Mouse (Mus musculus) limb, embryonic 15.5 days (tissue): Measurements from ENCODE around the gene Cfap157. TPM values are rescaled to one million over a fixed set of nuclear protein-coding genes. Genes with fewer than 3 reads are reported as not detected.

ENCODE experiments used
- ATAC-seq: fragments of 200-750 bp; cut with Nextera tagmentation; 2 replicates; pipeline ENCODE4 v1.8.0; 2017; ENCODE audit warnings: low read depth, moderate TSS enrichment; ENCODE audit not compliant: insufficient number of reproducible peaks, low FRiP score, low TSS enrichment
- H3K27ac ChIP-seq: fragments of 300-500 bp; sonication (generic); 2 replicates; pipeline ENCODE4 v1.5.1; 2015; ENCODE audit warnings: moderate library complexity, mild to moderate bottlenecking, inconsistent platforms
- H3K27me3 ChIP-seq: fragments of 300-500 bp; sonication (generic); 2 replicates; pipeline ENCODE4 v1.6.1; 2015; ENCODE audit warnings: inconsistent platforms
- H3K36me3 ChIP-seq: fragments of 300-500 bp; sonication (generic); 2 replicates; pipeline ENCODE4 v1.6.1; 2015; ENCODE audit warnings: inconsistent platforms
- H3K4me1 ChIP-seq: fragments of 300-500 bp; sonication (generic); 2 replicates; pipeline ENCODE4 v1.6.1; 2015; ENCODE audit warnings: inconsistent platforms
- H3K4me2 ChIP-seq: fragments of 300-500 bp; sonication (generic); 2 replicates; pipeline ENCODE4 v1.6.1; 2015; ENCODE audit warnings: mild to moderate bottlenecking, inconsistent platforms
- H3K4me3 ChIP-seq: fragments of 300-500 bp; sonication (generic); 2 replicates; pipeline ENCODE4 v1.5.1; 2015; ENCODE audit warnings: mild to moderate bottlenecking, inconsistent platforms
- H3K9ac ChIP-seq: fragments of 300-500 bp; sonication (generic); 2 replicates; pipeline ENCODE4 v1.6.1; 2015; ENCODE audit warnings: inconsistent platforms
- H3K9me3 ChIP-seq: fragments of 300-500 bp; sonication (generic); 2 replicates; pipeline ENCODE4 v1.6.1; 2016; ENCODE audit warnings: inconsistent platforms
- WGBS: fragments of 180-500 bp; shearing (Covaris S2); methylation state at CpG from one replicate; pipeline ENCODE4 v1.1.7; 2015; 5-methylcytosine and 5-hydroxymethylcytosine counted together
- polyA plus RNA-seq: library from polyadenylated mRNA; unstranded; fragments of >200 nt; fragmentation: Nextera tagmentation; extraction: Ambion mirVana; gene quantifications from 2 replicates; pipeline ENCODE4 v1.2.1, GENCODE M21; 2015

The Cfap157 gene
- polyA plus RNA-seq, 1 experiment from 2014 or later = 1.0 TPM

- Histone ChIP-seq H3K27ac (no peak overlapping the region), H3K4me2 (no peak overlapping the region), H3K9me3 (no peaks in the 10 kb centered on the region), H3K36me3 (no peaks in the 10 kb centered on the region), H3K9ac (no peak overlapping the region), H3K4me3 (no peak overlapping the region), H3K27me3 (no peaks in the 10 kb centered on the region), H3K4me1 (peaks cover 22% of the 10 kb centered on the region)
- no peak for ATAC-seq
- WGBS = 17% methylated on average over 8 of the region's 8 CpGs
Measured at GRCm38 (mm10) chr2:32779131-32779530, 5.1 kb downstream of the Cfap157 start.

GRCm38 (mm10) chr2:32778081-32778480 lies 6.1 kb downstream of the Cfap157 start:
- Histone ChIP-seq H3K27me3 (no peaks in the 10 kb centered on the region), H3K4me1 (peaks cover 20% of the 10 kb centered on the region), H3K9ac (no peak overlapping the region), H3K27ac (no peak overlapping the region), H3K4me3 (no peak overlapping the region), H3K9me3 (no peaks in the 10 kb centered on the region), H3K36me3 (no peaks in the 10 kb centered on the region), H3K4me2 (no peak overlapping the region)
- 79% methylated on average over 6 of the region's 6 CpGs for WGBS
- ATAC-seq = no peak

DNA sequence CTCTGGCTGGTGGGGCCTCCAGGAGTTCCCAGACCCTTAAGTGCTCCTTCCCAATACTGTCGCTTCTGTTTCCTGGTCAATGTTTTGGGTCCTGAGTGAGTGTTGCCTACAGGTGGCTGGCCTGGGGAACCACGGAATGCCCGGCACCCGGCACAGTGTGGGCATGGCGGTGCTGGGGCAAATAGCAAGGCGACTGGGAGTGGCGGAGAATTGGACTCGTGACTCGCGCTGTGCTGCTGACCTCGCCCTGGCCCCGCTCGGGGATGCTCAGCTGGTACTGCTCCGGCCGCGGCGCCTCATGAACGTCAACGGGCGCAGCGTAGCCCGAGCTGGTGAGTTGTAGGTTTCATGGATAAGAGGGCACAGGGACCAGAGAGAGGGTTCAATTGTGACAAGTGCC lies 8.0 kb downstream of the Cfap157 start:
- Histone ChIP-seq H3K36me3 (no peaks in the 10 kb centered on the region), H3K9me3 (no peaks in the 10 kb centered on the region), H3K4me1 (peaks cover 20% of the 10 kb centered on the region), H3K27ac (no peak overlapping the region), H3K27me3 (no peaks in the 10 kb centered on the region), H3K9ac (peak overlapping the region; percentile 48; the same call in 1 of the 2 replicates), H3K4me2 (peak overlapping the region; percentile 90), H3K4me3 (peak overlapping the region; percentile 72)
- WGBS = 25% methylated on average over 22 of the region's 22 CpGs
- ATAC-seq = no peak

DNA sequence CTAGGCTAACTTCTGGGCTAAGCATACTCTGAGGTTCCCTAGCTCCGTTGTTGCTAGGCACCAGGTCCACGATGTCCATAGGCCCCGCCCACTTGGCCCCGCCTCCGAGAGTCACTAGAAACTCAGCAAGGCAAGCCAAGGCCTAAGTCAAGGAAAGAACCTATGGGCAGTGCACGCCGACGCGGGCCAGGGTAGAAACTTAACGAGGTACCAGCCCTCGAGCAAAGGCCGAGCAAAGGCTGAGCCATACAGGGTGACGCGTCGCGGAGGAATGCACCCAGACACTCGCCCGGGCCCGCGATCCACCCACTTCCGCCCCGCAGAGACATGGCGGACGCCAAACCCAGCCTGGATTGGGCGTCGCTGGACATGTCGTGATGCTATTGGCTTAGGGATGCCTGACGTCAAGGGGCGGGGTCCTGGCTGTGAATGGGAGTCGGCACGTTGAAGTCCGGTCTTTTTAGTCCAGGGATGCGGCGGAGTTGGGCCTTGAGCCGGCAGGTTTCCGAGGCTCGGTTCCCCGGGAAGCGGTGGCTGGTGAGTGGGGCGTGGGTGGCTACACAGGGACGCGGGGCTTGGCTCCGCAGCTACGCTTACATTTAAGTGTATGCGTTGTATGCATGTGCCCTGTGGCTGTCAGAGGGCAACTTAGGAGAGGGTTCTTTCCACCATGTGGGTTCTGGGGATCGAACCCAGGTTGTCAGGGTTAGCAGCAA lies 8.7 kb downstream of the Cfap157 start, which contains the start of the genes Ttc16 and Ptrh1:
Gene Ttc16, minus strand, starts transcription at position 275 of the 716 bp plus-strand sequence.
Gene Ptrh1, plus strand, starts transcription at position 428 of the 716 bp plus-strand sequence.
- ATAC-seq = peak; percentile 95
- H3K9ac ChIP-seq = peak within 1 kb of the TSS; percentile 48
- peak within 1 kb of the TSS; percentile 72 for H3K4me3 ChIP-seq
- no peaks in the 10 kb centered on the region for H3K36me3 ChIP-seq
- peak within 1 kb of the TSS; percentile 90 for H3K4me2 ChIP-seq
- WGBS = under 1% methylated on average over 46 of the region's 46 CpGs
- peak within 1 kb of the TSS; percentile 85 for H3K27ac ChIP-seq
- H3K9me3 ChIP-seq = no peaks in the 10 kb centered on the region
- H3K4me1 ChIP-seq = peaks cover 20% of the 10 kb centered on the region
- H3K27me3 ChIP-seq = no peaks in the 10 kb centered on the region

DNA sequence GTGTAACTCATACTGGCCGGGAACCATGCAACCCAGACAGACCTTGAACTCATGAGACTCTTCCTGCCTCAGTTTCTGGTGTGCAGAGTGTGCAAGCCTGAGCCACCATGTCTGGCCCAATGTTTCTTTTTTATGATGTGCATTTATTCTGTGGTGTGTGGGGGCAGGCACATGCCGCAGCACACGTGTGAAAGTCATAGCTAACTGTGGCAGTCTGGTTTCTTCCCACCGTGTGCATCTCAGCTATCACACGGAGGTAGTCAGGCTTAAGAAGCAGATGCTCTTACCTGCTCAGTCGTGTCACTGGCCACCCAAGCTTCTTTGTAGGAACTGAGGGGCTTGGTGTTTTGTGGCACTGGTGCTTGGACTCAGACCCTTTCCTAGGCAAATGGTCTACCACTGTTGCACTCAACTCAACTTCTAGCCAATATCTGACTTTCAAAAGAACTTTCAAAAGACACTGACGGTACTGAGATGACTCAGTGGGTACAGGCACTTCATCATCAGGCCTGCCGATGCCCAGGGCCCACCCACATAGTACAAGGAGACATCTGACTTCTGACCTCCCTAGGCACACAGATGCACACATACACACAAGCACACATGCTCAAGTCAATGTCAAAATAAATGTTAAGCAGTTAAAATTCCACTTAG lies 11.5 kb downstream of the Cfap157 start:
- Histone ChIP-seq H3K4me2 (no peak overlapping the region), H3K27ac (no peak overlapping the region), H3K9ac (no peak overlapping the region), H3K4me1 (peaks cover 19% of the 10 kb centered on the region), H3K36me3 (no peaks in the 10 kb centered on the region), H3K4me3 (no peak overlapping the region), H3K9me3 (no peaks in the 10 kb centered on the region), H3K27me3 (no peaks in the 10 kb centered on the region)
- 74% methylated on average over 8 of the region's 8 CpGs for WGBS
- no peak for ATAC-seq

DNA sequence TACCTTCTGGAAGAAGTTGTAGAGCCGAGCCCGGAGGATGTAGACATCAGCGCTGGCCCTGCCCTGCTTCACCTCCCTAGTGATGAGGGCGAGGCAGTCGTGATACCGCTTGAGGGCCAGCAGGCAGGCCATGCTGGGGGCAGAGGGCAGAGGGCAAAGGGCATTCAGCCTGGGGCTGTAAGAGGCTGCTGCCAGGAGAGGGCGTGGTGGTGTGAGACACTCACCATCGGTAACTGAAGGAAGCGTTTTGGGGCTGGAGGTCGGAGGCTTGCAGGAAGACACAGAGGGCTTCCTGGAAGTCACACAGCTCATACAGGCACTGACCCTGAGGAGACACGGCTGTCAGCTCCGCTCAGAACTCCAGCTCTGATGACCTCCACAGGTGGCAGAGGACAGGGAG lies 12.3 kb downstream of the Cfap157 start:
- ATAC-seq = no peak
- Histone ChIP-seq H3K9me3 (no peaks in the 10 kb centered on the region), H3K9ac (no peak overlapping the region), H3K4me2 (no peak overlapping the region), H3K4me3 (no peak overlapping the region), H3K27ac (no peak overlapping the region), H3K36me3 (no peaks in the 10 kb centered on the region), H3K27me3 (no peaks in the 10 kb centered on the region), H3K4me1 (peaks cover 21% of the 10 kb centered on the region)
- WGBS = 28% methylated on average over 12 of the region's 12 CpGs

DNA sequence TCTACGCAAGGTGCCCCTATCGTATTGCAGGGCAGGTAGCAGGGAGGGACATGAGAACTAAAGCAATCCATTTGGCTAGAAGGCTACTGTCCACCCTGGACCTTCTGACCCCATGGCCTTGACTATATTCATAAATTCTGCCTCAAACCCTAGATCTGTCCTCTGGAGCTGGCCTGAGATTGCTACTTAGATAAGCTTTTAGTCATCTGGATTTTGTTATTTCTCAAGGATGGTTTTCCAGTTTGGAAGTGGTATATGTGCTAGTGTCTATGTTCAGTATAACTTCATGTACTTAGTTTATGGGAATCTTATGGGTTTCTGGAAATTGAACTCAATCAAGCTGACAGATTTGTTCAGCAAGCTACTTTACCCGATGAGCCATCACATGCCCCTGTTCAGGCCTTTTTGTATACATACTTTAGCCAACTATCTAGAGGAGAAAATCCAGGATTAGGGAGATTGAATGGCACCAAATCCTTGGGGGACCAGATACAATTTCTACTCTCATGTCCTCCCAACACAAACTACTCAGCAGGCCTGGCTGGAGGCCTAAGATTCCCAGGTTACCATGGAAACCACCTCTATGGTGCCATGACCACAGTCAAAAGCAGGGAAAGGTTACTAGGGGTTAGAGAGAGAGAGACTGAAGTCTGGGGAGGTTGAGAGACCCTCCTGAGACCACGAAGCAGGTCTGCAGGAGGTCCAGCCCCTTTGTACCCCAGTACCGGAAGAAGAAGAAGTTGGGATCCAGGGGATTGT lies 14.7 kb downstream of the Cfap157 start:
- Histone ChIP-seq H3K36me3 (no peaks in the 10 kb centered on the region), H3K4me2 (no peak overlapping the region), H3K27ac (no peak overlapping the region), H3K4me1 (peaks cover 6% of the 10 kb centered on the region; the same call in 1 of the 2 replicates), H3K9ac (no peak overlapping the region), H3K4me3 (no peak overlapping the region), H3K27me3 (no peaks in the 10 kb centered on the region), H3K9me3 (no peaks in the 10 kb centered on the region)
- no peak for ATAC-seq
- WGBS = 83% methylated on average over 5 of the region's 5 CpGs

DNA sequence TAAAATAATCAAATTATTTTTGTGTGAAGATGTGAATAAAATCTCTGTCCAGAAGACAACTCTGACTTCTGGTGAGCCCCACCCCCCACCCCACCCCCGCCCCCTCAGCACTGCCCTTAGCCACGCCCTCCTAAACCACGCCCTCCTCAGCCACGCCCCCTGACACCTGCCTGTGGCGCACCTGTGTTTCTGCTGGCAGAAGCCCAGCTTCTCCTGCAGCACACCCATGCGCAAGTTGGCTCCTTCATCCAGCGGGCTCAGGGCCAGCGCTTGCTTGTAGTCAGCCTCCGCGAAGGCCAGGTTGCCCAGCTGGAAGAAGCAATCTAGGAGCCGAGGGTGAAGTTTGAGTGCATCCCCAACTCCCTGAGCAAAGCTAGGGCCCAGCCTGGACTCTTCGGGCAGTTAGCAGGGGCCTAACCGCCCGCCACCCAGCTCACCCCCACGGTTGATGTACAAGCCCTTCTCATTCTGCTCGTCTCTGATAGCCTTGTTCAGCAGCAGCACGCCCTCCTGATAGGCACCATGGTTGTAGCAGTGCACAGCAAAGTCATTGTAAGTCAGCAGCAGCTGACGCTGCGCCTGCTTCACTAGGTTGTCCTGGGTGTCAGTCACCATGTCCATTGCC lies 15.5 kb downstream of the Cfap157 start:
- 45% methylated on average over 19 of the region's 19 CpGs for WGBS
- Histone ChIP-seq H3K9ac (no peak overlapping the region), H3K9me3 (no peaks in the 10 kb centered on the region), H3K36me3 (no peaks in the 10 kb centered on the region), H3K4me2 (no peak overlapping the region), H3K27me3 (no peaks in the 10 kb centered on the region), H3K27ac (no peak overlapping the region), H3K4me1 (peaks cover 6% of the 10 kb centered on the region; the same call in 1 of the 2 replicates), H3K4me3 (no peak overlapping the region)
- no peak for ATAC-seq

DNA sequence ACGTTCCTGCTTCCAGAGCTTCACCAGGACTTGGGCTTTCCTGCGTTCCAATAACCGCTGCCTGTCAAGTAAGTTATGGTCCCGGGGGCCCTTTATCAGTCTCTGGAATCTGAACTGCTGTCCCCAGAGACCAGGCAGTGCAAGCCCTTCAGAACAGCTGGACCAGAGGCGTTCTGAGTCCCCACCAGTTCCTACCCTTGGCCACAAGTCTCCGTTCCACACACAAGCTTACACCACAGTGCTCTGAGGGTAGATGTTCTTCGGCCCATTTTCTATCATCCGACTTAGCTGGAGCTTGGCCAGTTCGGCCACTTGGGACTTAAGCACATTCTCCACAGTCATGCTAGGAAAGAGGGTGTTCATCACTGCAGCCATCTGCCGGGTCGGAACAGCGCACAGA lies 17.0 kb downstream of the Cfap157 start:
- H3K9me3 ChIP-seq = no peaks in the 10 kb centered on the region
- no peaks in the 10 kb centered on the region for H3K27me3 ChIP-seq
- H3K9ac ChIP-seq = no peak overlapping the region
- peaks cover 13% of the 10 kb centered on the region for H3K36me3 ChIP-seq
- no peak overlapping the region for H3K4me2 ChIP-seq
- no peak overlapping the region for H3K27ac ChIP-seq
- no peak overlapping the region for H3K4me3 ChIP-seq
- 65% methylated on average over 12 of the region's 12 CpGs for WGBS
- peaks cover 6% of the 10 kb centered on the region; the same call in 1 of the 2 replicates for H3K4me1 ChIP-seq
- no peak for ATAC-seq

GRCm38 (mm10) chr2:32763353-32763752 lies 20.9 kb downstream of the Cfap157 start:
- Histone ChIP-seq H3K9me3 (no peaks in the 10 kb centered on the region), H3K36me3 (peaks cover 39% of the 10 kb centered on the region), H3K4me3 (no peak overlapping the region), H3K4me1 (peaks cover 10% of the 10 kb centered on the region; the same call in 1 of the 2 replicates), H3K9ac (no peak overlapping the region), H3K27ac (no peak overlapping the region), H3K27me3 (no peaks in the 10 kb centered on the region), H3K4me2 (no peak overlapping the region)
- 85% methylated on average over 3 of the region's 3 CpGs for WGBS
- ATAC-seq = no peak

DNA sequence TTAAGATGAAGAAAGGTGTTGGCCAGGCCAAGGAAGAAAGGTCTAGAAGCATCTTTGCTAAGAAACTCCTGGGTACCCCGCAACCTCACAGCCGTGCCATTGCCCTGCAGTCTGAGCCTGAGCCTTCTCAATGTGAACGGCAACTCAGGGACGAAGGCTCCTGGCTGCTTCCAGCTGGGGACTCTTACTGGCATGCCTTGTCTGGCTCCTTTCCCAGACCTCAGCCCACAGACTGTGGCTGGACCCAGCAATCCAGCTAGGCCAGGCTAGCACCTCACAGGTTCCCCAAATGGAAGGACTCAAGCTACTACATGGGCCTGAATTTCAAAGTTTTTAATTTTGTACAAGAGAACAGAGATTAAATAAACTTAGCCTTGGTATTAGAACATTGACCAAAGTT lies 22.4 kb downstream of the Cfap157 start:
- ATAC-seq = no peak
- Histone ChIP-seq H3K27ac (no peak overlapping the region), H3K4me2 (no peak overlapping the region), H3K9me3 (no peaks in the 10 kb centered on the region), H3K9ac (no peak overlapping the region), H3K36me3 (peaks cover 39% of the 10 kb centered on the region), H3K4me1 (peaks cover 12% of the 10 kb centered on the region), H3K27me3 (no peaks in the 10 kb centered on the region), H3K4me3 (no peak overlapping the region)
- 88% methylated on average over 4 of the region's 4 CpGs for WGBS
